Mouse (Mus musculus) gastrocnemius, adult 18-20 months (tissue): ENCODE measurements around the gene Gtpbp8. TPM values are rescaled to one million over a fixed set of nuclear protein-coding genes. Genes with fewer than 3 reads are reported as not detected.
A peak's percentile ranks its signal among the peaks of the same experiment; 100 is the strongest.

Source experiments
- DNase-seq: peaks from one replicate; pipeline ENCODE4 v3.0.0; 2021; ENCODE audit warnings: low spot score
- total RNA-seq, 2 experiments: library from RNA; stranded (reverse); gene quantifications; 2 replicates each; pipeline ENCODE4 v1.2.3; 2021

Gene Gtpbp8
- total RNA-seq, 2 experiments from 2014 or later: 6.1 to 8.8 TPM

DNA sequence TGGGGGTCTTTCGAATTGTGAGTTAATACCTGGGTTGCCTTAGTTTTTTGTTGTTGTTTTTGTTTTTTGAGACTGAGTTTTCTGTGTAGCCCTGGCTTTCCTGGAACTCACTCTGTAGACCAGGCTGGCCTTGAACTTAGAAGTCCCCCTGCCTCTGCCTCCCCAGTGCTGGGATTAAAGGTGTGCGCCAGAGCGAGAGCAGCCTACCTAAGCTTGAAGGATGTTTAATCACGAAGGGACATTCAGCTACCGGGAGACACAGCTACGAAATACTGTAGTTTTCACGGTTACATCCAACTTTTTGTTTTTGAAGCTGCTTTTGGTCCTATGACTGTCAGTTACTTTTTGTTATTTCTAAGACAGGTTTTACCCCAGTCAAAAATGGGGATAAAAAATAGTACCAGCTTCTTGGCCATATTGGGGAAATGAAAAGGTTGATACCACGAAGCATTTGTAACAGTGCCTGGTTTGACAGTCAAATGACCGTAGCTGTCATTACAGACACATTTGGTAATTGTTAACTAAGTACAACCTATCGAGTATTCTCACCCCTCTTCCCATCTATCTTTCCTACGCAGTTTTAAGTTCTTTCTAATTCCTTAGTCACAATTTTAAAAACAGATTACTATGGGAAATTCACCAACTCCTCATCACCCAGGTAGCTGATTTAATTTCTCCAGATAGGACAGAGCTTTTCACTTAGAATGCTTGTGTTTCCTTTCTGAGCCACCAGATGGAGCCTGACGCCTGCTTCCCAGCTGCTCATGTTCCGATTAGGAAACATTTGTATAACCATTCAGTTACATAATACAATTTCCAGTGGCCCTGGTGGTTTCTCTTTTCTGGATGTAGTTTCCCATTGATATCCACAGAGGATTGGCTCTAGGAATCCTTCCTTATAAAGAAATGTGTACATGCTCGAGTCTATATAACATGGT, 20.6 kb downstream of the Gtpbp8 start:
- DNase-seq: peak; percentile 89

DNA sequence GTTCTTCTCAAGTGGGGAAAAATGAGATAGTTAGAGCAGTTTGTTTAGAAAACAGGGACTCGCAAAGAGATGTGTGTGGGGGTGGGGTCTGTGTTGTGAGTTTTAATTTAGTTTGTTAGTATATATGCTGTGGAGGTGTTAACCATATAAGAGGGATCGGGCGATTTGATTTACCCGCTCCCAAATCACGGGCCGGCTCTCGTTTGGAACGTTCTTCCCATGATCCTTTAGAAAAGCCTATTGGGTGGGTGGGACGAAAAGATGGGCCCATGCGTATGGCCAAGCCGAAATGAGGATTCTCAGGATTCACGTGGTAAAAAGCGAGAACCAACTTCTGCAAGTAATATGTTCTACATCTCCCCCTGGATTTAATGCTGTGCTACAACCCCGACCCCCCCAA, 21.3 kb downstream of the Gtpbp8 start:
- peak; percentile 29 for DNase-seq

DNA sequence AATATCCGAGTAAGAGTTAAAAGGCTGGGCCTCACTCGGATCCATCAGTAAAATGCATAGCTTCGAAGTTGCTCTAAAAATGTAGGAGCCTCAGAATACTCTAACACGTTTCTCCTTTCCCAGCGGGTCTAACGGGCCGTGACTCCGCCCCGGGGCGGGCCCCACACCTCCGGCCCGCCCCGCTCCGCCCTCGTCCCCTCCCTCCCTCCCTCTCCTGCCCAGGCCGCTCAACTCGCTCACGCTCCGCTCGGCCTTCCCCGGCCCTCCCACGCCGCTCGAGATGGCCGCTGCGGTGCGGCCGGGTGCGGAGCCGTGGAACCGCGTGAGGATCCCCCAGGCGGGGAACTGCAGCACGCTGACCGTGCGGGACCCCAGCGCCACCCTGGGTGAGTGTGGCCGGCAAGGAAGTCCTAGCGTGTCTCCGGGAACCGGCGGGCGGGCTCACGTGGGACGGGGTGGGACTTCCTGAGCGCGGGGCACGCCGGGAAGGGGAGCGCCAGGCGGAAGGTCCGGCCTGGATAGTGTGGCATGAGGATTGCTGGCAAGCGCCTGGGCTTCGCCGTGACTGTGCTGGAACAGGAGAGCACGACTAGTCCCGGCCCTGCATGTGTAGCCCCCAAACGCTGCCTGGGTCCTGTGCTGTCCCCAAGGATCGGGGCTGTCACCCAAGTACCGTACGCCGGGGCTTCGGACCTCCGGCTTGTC, 21.9 kb downstream of the Gtpbp8 start, which contains the start of gene Nepro:
Nepro (plus strand) TSS at position 219 of the 705 bp plus-strand sequence.
- peak; percentile 94 for DNase-seq

DNA sequence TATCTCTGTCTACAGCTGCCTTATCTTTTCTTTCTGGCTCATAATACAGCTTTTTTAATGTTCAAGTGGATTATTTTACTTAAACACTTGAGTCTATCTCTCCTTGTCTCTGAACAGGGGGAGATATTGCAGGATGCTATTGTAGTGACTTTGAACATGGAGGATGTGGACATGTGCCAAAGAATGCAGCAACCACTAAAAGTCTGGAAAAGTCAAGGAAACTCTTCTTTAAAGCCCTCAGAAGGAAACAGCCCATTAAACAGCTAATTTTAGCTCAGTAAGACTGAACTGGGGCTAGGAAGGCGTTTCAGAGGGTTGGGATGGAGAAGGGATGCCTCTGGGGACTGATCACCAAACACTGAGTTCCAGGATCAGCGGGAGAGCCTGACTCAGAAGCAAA, 23.5 kb downstream of the Gtpbp8 start:
- no peak for DNase-seq

DNA sequence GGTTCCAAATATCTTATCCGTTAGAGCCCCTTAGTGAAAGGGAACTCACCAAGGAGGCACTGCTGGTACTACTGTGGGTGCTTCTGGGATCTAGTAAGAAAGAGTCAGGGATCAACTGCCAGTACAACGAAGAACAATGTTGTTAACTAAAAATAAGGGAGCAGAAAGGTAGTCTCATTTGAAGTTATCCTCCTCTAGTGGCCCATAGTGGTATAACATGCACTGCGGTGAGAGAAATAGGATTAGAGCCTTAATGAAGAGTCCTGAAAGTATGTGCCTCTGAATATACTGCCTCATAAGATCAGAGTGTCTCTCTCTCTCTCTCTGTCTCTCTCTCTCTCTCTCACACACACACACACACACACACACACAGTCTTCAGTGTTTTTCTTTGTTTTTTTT, 25.6 kb downstream of the Gtpbp8 start:
- DNase-seq: no peak

DNA sequence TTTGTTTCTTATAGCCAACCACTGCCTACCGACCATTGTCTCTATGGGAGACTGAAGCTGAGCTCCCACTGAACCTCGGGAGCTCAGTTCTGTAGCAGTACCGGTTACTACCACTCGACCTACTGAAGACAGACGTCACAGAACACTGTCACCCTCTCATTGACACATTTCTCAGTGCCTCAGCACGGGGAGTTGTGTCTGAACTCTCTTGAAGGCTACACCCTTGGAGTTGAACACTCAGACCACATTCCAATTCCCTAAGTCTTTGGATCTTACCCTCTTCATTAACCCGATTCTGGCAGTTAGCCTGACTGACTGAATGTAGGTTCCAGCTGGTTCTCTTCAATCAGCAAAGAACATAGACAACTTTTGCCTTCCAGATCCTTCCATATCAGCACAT, 26.8 kb downstream of the Gtpbp8 start:
- no peak for DNase-seq

DNA sequence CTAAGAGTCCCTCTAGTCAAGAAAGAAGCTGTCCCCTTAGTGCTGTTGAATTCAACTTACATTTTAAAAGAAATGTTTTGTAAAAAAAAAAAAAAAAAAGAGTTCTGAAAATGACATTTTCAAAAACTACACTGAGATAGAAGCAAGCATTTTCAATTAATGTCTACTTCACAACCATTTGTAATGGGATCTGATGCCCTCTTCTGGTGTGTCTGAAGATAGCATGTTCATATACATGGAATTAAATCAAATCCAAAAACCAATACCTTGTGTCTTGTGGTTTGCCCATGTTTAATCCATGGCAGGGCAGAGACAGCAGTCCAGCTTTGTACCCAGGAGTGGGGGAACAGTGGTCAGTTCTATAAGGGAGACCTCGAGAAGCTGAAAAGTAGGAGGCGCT, 28.3 kb downstream of the Gtpbp8 start:
- no peak for DNase-seq

DNA sequence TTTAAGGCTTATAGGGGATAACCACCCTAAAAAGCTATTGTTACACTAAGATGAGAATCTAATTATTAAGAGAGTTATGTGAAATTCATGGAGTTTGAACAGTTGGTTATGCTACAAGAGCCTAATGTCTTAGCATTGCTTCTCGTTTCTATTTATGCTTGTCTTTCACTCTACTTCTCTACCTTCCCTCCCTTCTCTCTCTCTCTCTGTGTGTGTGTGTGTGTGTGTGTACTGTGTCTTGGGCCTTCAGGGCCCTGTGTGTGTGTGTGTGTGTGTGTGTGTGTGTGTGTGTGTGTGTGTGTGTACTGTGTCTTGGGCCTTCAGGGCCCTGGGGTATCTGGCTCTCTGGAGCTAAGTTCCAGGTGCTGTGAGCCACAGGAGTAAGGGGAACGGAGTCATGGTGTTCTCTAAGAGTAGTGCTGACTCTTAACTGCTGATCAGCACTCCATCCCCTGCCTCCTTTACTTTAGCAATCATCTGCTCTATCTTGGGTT, 29.0 kb downstream of the Gtpbp8 start:
- no peak for DNase-seq

DNA sequence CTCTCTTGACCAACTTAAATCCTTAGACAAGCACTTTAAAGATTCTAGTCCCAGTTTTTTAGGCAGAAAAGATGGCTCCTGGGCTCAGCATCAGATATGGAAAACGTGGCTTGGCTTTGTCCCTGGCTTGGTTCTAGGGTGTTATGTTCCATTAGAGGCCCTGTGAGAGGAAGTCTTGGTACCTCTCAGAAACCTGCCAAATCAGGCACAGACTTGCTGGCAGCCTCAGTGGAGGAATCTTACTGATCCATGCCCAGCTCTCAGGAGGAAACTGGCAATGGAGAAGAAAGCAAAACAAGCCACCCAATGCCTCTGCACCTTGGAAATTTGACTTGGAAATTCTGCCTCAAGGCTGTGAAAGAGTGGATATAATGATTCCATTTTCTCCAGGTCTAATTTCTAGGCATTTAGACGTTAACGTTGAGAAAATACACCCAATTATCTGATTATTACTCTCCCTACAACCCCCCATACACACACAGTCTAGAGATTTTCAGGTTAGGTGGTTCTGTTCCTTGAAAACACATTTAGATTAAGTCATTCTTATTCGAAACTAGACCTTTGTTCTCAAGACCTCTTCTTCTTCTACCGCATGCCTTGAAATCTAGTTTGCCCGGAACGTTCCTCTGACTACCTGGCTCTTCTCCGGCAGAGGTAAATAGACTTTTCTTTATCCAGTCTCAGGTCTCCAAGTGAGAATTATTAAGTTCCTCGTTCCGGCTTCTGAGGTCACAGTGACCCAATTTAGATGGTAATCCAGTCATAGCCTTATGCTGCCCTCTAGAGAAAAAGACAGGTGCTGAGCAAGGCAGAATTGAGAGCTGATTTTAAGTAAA, 29.6 kb downstream of the Gtpbp8 start:
- DNase-seq: peak; percentile 48

DNA sequence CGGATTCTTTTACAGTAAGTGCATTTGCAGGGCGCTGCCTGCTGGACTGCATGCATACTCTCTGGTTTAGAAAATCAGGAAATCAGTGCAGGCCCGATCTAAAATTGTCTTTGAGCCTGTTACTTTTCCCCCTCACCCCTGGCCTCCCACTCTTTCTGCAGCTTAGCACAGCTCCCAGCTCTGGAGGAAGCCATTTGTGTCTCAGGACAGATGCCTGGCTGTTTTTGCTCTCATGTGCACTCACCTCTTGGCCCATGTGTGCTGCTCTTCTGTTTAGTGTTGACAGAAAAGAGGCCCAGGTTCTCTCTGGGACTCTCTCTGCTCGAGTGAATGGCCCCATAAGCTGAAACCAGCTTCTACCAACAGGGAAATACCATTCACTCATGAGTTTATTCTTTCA, 42.7 kb downstream of the Gtpbp8 start:
- DNase-seq: no peak

DNA sequence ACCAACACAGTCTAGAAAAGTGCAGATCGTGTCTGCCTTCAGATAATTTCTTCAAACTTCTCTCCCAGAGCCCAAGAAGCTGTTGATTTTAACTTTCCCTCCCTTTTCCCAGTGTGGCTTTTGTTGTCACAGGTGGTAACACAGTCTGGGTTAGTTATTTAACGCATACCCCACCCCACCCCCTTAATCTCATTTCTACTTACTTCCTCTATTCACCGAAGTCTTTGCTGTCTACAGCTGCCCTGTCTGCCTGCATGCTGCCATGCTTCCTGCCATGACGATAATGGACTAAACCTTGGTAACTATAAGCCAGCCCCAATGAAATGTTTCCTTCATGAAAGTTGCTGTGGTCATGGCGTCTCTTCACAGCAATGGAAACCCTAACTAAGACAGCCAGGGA, 43.9 kb downstream of the Gtpbp8 start:
- no peak for DNase-seq

DNA sequence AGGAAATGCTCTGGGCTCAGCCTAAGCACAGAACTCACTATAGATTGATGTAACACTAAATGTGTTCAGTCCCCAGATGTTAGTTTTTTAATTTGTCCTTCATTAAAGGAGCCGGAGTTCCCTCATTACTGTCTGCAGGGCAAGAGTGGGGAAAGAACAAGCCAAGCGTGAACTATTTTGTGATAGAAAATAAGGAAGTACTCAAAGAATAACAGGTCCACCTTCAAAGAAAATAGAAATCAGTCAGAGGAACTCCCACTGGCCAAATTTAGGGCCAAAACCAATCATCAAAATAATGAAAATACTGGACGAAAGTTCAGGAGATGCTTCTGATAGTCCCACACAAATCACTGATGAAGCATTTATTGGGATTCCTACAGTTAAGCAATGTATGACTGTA, 45.0 kb downstream of the Gtpbp8 start:
- no peak for DNase-seq

DNA sequence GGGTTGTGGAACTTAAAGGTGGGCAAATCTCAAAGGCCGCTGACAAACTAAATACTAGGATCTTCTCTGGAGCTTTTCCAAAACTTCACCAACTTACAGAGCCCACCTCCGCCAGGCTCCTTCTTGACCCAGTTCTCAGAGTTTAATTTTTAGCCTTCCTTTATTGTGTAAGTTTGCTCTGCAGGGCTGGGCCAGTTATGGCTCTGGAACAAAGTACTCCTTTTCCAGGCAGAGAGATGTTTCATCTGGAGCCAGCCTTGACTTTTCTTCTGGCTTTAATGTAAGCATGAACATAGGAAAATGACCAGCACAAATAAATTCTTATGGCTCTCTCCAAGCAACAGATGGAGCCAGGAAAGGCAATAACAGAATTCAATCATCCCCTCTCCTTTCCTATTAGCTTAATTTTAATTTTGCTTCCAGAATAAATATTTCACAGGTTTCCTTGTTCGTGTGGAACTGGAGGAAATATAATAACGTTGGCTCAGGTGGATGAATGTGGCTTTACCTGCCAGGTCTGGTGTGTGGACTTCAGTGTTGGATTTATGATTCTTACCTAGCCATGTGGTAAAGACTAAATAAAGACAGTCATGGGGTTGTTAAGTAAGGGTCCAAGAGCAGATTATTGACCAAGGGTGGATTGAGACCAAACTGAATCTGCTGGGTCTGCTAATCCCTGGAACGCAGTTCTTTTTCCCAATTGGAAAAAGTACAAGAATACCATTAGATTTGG, 48.5 kb downstream of the Gtpbp8 start:
- DNase-seq: no peak

DNA sequence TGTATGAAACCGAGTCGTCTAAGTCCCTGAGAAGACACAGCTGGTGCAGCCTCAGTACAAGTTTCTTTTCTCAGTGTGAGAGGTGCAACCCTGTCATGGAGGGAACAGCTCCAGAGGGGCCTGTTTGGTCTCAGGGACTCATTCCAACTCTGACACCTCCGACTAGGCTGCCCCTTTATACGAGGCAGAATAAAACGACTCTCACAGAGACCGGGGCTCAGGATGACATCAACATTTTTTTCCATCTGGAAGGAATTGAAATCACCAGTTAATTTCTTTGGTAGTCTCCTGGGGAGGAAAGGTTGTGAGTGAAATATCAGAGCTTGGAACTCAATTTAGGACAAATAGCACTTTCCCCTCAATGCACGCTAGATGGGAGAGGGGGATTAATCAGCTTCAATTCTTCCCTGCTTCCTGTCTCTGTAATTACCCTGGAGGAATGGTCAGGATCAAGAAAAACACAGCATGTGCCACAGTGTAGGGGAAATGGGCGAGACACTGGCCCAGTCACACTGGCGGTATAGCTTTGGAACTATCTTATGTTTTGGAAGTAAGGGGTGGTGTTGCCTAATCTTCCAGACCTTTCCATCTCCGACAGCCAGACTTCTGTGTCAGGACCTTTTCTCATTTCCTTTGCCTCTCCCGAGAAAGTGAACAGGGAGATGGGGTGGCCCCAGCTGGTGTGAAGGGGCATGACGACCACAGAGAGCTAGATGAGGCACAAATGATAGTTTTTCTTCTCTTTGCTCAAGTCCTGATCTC, 50.1 kb downstream of the Gtpbp8 start:
- peak; percentile 43 for DNase-seq

DNA sequence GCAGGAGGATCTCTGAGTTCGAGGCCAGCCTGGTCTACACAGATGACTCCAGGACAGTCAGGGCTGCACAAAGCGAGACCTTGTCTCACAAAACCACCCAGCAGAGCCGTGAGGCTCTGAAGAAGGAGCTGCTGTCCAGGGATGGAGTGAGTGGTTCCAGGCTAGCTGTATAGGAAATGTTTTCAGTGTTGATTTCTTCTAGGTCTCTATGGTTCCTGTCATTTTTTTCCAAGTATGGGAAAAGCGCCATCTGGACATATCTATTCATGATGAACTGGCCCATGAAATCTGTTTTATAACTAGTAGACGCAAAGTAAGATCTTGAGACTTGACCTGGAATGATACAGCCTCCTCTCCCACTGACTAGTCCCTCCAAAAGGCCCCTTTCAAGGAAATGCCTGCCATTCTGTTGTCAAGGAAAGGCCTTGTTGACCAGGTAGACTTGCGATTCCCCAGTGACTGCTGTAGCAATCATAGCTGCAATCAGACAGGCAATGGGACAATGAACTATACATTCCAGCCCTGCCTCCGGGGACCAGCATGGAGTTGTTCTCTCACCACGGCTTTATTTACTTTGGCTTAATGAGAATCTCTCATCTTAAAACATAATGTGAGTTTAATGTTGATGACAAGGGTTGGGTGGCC, 50.8 kb downstream of the Gtpbp8 start:
- no peak for DNase-seq

DNA sequence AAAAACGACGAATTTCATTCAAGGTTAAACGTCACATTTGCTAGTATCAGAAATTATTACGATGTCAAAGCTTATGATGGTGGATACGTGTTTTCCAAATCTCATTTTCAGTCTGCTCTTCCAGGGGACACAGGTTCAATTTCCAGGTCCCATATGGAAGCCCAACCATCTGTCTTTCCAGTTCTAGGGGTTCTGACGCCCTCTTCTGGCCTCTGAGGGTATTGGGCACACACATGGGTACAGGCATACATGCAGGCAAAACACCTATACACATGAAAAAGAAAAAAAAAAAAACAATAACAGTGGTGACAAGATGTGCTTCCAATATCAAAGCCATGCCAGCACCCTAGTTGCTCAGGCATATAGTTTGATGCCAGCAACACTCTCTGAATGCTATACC, 52.5 kb downstream of the Gtpbp8 start:
- no peak for DNase-seq

DNA sequence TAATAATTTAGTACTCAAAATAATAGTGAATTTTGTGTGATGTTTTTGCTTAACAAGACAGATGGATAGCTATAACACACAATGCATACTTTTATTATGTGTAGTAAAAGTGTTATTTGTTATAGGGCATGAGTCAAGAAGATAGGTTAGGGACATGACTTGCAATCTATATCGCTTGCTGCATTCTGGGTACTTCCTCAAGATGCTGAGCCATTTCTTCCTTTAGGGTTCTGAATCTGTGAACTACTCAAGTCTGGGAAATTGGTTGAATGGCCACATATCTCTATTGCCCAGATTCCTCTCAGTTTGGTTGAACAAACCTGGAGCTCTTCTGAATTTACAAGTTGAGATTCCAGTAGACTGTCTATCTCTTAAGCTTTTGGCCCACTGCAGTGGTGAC, 53.6 kb downstream of the Gtpbp8 start:
- no peak for DNase-seq

DNA sequence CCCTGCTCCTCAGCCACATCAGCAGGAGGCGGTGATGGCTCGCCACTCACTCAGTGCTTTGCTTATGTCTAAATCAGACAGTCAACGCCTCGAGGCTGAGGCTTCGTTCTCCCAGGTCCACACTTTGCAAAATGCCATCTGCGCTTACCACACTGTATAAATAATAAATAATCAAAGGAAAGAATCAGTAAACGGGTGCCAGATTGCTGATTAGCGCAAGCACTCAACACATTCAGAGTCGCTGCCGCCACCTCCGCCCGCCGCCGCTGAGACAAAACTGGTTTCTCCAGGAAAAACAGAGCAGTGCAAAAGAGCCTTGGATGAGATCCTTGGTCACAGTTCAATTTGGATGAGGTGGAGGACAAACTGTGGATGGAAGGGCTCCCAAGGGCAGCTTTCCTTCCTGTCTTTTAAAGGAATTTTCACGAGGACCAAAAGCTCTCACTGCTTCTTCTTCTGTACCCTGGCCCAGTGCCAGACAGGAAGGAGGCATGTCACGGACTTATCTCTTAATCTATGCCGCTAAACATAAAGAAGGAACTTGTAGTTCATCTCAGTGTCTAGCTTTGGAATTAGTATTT, 54.5 kb downstream of the Gtpbp8 start:
- DNase-seq: peak; percentile 55

DNA sequence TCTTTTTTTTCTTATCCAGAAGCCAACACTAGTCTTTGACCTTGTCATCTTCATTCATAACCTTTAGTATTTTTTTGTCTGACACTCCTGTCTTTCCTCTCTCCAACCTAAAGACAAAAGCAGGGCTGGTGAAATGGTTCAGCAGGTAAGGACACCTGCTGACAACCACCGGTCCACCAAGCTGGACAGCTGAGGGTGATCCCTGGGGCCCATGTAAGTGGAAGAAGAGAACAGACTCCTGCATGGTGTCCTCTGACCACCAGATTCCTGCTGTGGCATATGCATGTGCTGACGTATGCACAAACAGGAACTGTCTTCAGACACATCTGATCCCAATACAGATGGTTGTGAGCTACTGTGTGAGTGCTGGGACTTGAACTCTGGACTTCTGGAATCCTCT, 55.1 kb downstream of the Gtpbp8 start:
- DNase-seq: no peak
